Mouse (Mus musculus) kidney, postnatal 14 days (tissue): ENCODE measurements at regions not wholly inside any gene's neighbourhood (a gene's known extent, or its start where the extent isn't known, plus 50 kb on each side); places are given as distances from the start of the nearest gene placed in this dataset.
A peak's percentile ranks its signal among the peaks of the same experiment; 100 is the strongest.

ENCODE experiments used
- DNase-seq: peaks from one replicate; pipeline ENCODE4 v3.0.0; 2022; ENCODE audit warnings: mixed read lengths

DNA sequence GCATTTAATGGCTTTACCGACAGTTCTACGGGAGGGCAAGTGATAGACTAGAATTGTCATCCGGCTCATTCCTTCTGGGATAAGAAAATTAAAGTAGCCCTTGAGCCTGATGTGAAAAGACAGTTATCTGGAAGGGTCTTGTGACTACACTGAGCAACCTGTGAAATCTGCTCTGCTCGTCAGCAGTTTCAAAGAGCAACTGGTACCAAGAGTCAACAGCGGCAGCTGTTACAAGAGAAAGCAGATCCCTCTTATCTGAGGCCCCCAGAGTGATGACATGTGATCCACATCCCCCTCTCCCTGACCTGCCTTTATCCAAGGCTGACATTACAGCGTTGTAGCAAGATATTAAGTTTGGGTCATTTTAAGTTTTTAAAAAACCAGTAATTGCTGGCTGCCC is 52.6 kb upstream of the Unc13c start:
- DNase-seq, result no peak

GRCm38 (mm10) chr9:74023922-74024321 is 55.2 kb upstream of the Unc13c start:
- DNase-seq, result no peak

- no peak for DNase-seq
Observed at GRCm38 (mm10) chr9:74026131-74026530, 57.4 kb upstream of the Unc13c start.

DNA sequence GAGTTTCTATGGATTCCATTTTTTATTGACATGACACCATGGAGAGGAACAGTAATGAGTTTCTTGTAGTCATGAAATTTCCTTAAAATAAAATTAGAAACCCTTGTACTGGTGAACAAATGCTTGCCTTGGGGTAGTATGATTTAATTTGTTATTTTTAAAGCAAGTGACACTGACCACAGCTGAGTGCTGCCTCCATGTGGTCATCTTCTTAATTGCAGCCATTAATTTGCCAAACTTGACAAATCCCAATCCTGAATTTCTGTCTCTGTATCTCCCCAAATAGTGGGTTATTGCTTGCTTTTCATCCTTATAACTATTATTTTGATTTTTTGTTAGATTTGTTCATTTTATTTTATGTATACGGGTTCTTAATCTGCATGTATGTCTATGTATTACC is 59.7 kb upstream of the Unc13c start:
- no peak for DNase-seq

DNA sequence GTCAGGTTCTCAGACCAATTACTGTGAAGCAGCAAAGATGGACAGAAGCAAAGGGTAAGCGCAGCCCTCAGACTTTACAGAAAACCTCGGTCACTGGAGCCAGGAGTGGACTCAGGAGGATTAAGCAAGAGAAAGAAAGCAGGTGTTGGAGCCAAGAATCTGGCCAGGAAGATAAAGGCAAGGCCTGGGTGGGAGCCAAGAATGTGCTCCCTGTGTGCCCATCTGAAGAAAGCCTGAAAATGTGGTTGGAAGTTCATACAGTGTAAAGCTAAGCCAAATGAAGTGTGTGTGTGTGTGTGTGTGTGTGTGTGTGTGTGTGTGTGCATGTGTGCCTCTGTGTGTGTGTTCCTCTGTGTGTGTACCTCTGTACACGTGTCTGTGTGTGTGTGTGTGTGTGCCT is 64.2 kb upstream of the Wdr72 start:
- peak; percentile 66 for DNase-seq

DNA sequence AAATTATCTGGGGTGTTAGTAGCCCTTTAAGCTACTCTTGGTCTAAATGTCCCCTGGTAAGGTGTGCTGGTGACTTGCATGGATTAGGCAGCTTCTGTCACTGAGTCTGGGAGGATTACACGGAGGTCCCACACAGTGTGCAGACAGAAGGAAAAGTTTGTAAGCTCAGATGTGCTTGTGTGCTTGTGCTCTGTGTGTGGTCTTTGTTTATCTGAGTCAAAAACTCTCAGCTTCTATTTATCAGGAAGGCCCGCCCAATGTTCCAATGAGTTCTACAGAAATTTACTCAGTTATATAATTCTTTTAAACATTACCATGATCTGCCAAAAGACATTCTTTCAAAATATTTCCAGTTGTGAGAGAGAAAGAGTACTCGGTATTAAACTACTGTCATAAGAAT is 60.4 kb upstream of the Wdr72 start:
- DNase-seq, result no peak

GRCm38 (mm10) chr9:74056709-74057108 is 53.4 kb upstream of the Wdr72 start:
- DNase-seq, result no peak

DNA sequence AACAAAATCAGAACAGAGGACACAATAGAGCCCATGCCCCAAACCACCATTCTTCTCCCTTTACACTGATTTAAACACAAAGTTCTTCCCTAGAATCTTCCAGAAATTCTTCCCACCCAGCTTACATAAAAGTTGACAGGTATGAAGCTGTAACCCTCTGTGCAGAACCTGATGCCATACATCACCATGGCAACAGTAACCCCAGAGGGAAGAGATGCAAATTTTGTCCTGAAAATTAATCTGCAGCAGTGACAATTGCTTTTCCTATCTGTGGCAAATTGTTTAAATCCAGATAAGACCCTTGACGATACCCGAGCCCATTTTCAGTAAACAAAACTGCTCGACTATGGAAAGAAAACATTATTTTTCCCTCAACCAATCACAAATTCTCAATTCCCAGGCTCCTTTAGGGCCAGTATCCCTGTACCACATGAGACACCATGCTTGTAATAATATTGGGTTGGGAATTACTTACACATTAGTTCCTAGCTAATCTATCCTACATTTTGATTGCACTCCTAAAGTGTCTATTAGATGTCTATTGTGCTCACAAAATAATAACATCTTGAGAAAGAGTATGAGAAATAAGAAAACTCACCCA is 52.6 kb upstream of the Wdr72 start:
- DNase-seq, result no peak

DNA sequence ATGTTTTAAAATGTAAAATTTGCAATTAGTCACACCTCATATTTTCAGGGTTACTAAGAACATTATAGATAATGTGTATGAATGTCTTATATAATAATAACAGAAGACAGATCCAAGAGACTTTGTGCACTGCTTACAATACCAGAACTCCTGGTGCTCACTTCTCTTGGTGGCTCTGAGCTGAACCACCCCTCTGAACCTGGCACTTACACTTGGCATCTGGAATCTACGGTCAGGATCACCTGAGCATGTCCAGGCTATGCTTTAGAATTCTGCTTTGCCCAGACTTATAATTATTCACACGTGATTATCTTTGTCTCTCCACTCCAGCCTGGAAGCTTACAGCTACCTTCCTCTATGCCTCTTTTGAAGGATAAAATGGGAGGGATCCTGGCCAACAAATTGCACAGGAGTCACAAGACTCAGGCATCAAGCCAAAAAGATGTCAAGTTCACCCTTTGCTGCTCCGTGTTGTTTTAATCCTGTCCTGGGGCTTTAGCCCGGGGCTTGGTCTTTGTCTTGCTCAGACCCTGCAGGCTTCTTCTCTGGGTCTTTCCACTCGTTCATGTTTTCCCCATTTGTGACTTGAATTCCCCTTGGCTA is 51.8 kb upstream of the Wdr72 start:
- peak; percentile 53 for DNase-seq
